Mouse (Mus musculus) lung, postnatal 0 days (tissue): ENCODE measurements around the gene Hes3. TPM values are rescaled to one million over a fixed set of nuclear protein-coding genes. Genes with fewer than 3 reads are reported as not detected.

Source experiments
- ATAC-seq: fragments of 200-750 bp; cut with Nextera tagmentation; 2 replicates; pipeline ENCODE4 v1.8.0; 2017; ENCODE audit warnings: moderate library complexity
- DNase-seq: peaks from one replicate; pipeline ENCODE4 v3.0.0-alpha.2; 2016; ENCODE audit warnings: low spot score
- H3K27ac ChIP-seq: fragments of 300-500 bp; sonication (generic); 2 replicates; pipeline ENCODE4 v1.5.1; 2014; ENCODE audit warnings: antibody characterized with exemption, mild to moderate bottlenecking, low read length, mixed read lengths
- H3K27me3 ChIP-seq: fragments of 300-500 bp; sonication (generic); replicated peaks from 2 replicates; pipeline ENCODE4 v1.6.1; 2014; ENCODE audit warnings: low read length, mixed read lengths; ENCODE audit not compliant: insufficient read depth
- H3K36me3 ChIP-seq: fragments of 300-500 bp; sonication (generic); 2 replicates; pipeline ENCODE4 v1.6.1; 2014; ENCODE audit warnings: low read length, mixed read lengths; ENCODE audit not compliant: insufficient read depth
- H3K4me1 ChIP-seq: fragments of 300-500 bp; sonication (generic); 2 replicates; pipeline ENCODE4 v1.6.1; 2014; ENCODE audit warnings: antibody characterized with exemption, low read depth, low read length, mixed read lengths; ENCODE audit not compliant: insufficient read depth
- H3K4me2 ChIP-seq: fragments of 300-500 bp; sonication (generic); replicated peaks from 2 replicates; pipeline ENCODE4 v1.6.1; 2014; ENCODE audit warnings: low read depth, mild to moderate bottlenecking, low read length, moderate library complexity, mixed read lengths
- H3K4me3 ChIP-seq: fragments of 300-500 bp; sonication (generic); 2 replicates; pipeline ENCODE4 v1.5.1; 2014; ENCODE audit warnings: low read depth, low read length
- H3K9ac ChIP-seq: fragments of 300-500 bp; sonication (generic); replicated peaks from 2 replicates; pipeline ENCODE4 v1.6.1; 2014; ENCODE audit warnings: low read depth, mild to moderate bottlenecking
- H3K9me3 ChIP-seq: fragments of 300-500 bp; sonication (generic); 2 replicates; pipeline ENCODE4 v1.6.1; 2016; ENCODE audit warnings: low read length, mixed read lengths
- CTCF ChIP-seq: IDR thresholded peaks from 2 replicates; pipeline ENCODE4 v1.5.1; 2016; ENCODE audit warnings: antibody characterized with exemption, mild to moderate bottlenecking
- EP300 ChIP-seq: IDR thresholded peaks from 2 replicates; pipeline ENCODE4 v1.6.1; 2016; ENCODE audit warnings: antibody characterized with exemption, mild to moderate bottlenecking, control low read depth
- WGBS: fragments of 180-500 bp; shearing (Covaris S2); extraction: QIAGEN DNeasy Blood & Tissue Kit; methylation state at CpG from one replicate; pipeline ENCODE4 v1.1.7; 2014; 5-methylcytosine and 5-hydroxymethylcytosine counted together
- polyA plus RNA-seq: library from polyadenylated mRNA; unstranded; fragments of >200 nt; fragmentation: Nextera tagmentation; extraction: Ambion mirVana; gene quantifications from 2 replicates; pipeline ENCODE4 v1.2.1, GENCODE M21; 2015

The Hes3 gene
- polyA plus RNA-seq, 1 experiment from 2014 or later = not detected

DNA sequence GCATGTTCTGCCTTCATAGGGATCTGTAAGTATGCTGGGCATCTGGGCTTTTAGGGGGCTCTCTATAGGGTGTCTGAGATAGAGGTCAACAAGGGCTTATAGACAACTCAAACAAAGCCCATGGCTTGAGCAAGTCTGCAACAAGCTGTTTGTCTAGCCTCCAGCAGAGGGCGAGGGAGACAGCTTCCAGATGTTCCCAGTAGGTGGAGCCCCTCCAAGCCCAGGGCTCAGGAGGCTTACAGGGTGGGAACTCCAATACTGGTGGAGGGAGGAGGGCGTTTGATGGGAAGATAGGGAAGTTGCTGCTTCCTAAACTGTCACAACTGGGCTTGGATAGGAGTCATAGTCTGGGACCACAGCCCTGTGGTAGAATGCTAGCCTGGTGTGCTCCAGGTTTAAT, 41.5 kb upstream of the Hes3 start:
- DNase-seq = peak; percentile 82
- Histone ChIP-seq H3K4me2 (no peak overlapping the region), H3K27me3 (0 out of 2 replicates have a peak, but pooled peaks cover 6% of the 10 kb centered on the region), H3K4me1 (no peaks in the 10 kb centered on the region), H3K36me3 (peaks cover 11% of the 10 kb centered on the region), H3K9me3 (no peaks in the 10 kb centered on the region), H3K4me3 (no peak overlapping the region), H3K9ac (no peak overlapping the region), H3K27ac (no peak overlapping the region)
- no peak for TF ChIP-seq EP300
- peak; percentile 98 for TF ChIP-seq CTCF
- ATAC-seq = peak; percentile 74
- 19% methylated on average over 2 of the region's 2 CpGs for WGBS

DNA sequence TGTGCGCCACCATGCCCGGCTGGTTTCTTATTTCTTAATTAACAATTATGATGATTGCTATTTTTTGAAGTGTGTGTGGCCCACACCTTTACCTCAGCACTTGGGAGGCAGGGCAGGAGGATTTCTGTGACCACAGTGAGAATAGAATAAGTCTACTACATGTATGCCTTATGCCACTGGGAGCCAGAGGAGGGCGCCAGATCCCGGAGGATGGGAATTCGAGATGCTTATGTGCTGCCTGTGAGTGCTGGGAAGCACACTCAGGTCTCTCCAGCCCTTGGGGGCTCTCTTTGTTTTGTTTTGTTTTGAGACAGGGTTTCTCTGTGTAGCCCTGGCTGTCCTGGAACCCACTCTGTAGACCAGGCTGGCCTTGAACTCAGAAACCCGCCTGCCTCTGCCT, 37.2 kb upstream of the Hes3 start:
- TF ChIP-seq EP300 (no peak), CTCF (peak; percentile 63)
- no peak overlapping the region for H3K27ac ChIP-seq
- DNase-seq (no peak), ATAC-seq (no peak)
- no peak overlapping the region for H3K4me2 ChIP-seq
- peaks cover 7% of the 10 kb centered on the region for H3K4me1 ChIP-seq
- H3K9me3 ChIP-seq = no peaks in the 10 kb centered on the region
- 68% methylated on average over 6 of the region's 6 CpGs for WGBS
- no peaks in the 10 kb centered on the region for H3K27me3 ChIP-seq
- no peak overlapping the region for H3K9ac ChIP-seq
- H3K36me3 ChIP-seq = peaks cover 11% of the 10 kb centered on the region
- H3K4me3 ChIP-seq = no peak overlapping the region

DNA sequence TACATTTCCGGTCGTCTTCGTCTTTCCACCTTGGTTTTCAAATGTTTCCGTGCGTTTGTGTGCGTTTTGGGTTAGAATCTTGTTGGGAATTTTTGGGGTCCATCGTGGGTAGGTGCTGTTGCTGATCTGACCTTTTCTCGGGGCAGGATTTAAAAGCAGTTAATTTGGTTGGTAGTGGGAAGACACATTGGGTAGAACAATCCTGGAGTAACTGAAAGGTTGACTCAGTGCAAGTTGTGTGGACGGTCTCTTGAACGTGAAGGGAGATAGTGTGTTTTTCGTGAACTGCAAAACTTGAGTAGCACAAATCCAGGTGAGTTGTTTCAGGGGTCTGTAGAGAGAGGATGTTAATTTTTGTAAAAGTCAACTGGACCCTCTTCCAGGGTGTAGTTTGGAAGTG, 35.1 kb upstream of the Hes3 start:
- peak overlapping the region; percentile 87 for H3K4me3 ChIP-seq
- peak overlapping the region; percentile 73 for H3K4me2 ChIP-seq
- ATAC-seq = no peak
- no peaks in the 10 kb centered on the region for H3K27me3 ChIP-seq
- DNase-seq = no peak
- no peak for TF ChIP-seq CTCF
- no peak for TF ChIP-seq EP300
- no peak overlapping the region for H3K27ac ChIP-seq
- H3K9me3 ChIP-seq = no peaks in the 10 kb centered on the region
- 2% methylated on average over 11 of the region's 11 CpGs for WGBS
- peaks cover 11% of the 10 kb centered on the region for H3K36me3 ChIP-seq
- H3K4me1 ChIP-seq = peaks cover 7% of the 10 kb centered on the region
- peak overlapping the region; percentile 62 for H3K9ac ChIP-seq

DNA sequence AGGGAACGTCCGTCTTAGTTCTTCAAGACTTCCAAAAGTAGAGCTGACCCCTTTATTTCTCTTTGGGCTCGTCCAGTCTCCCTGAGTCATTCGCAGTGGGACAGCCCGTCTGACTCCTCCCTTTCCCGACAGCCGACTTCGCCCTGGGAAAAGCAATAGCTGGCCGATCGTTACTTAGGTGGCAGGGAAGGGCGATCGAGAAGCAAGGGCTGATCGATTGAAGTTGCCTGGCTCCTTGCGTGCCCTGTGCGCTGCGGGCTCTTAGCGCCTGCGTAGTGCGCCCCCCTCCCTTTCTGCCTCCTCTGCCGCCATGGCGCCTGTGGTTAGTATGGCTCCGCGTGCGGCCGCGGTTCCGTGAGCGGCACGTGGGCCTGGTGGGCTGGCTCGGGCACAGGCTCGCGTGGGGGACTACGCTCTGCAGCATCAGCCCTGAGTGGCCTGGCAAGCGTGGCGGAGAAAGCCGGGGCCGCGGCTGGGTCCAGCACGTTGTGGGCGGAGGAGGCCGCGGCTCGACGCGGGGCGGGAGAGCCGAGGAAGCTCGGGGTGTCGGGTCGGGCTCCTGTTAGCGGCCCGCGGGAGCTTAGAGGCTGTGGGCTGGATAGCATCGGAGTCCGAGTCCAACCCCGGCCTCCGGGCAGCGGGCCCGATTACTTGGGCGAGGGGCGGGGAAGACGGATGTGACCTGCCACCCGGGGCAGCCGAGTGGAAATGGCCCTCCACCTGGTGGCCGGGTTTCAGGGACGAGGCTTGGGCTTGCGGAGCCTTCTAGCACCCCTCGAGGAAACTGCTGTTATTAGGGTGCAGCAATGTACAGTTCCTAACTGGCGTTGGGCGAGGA, 34.3 kb upstream of the Hes3 start, which contains the start of gene Rpl22:
Gene Rpl22 (plus strand): TSS at position 169 of the 838 bp plus-strand sequence.
- TF ChIP-seq CTCF (peak; percentile 57), EP300 (peak; percentile 57)
- Histone ChIP-seq H3K27ac (peak within 1 kb of the TSS; percentile 8; the same call in 1 of the 2 replicates), H3K4me3 (peak within 1 kb of the TSS; percentile 87), H3K4me2 (peak within 1 kb of the TSS; percentile 73), H3K27me3 (no peaks in the 10 kb centered on the region), H3K4me1 (peaks cover 7% of the 10 kb centered on the region), H3K9me3 (no peaks in the 10 kb centered on the region), H3K36me3 (peaks cover 11% of the 10 kb centered on the region), H3K9ac (peak within 1 kb of the TSS; percentile 62)
- WGBS = under 1% methylated on average over 55 of the region's 70 CpGs
- ATAC-seq (peak; percentile 99), DNase-seq (peak; percentile 100)

DNA sequence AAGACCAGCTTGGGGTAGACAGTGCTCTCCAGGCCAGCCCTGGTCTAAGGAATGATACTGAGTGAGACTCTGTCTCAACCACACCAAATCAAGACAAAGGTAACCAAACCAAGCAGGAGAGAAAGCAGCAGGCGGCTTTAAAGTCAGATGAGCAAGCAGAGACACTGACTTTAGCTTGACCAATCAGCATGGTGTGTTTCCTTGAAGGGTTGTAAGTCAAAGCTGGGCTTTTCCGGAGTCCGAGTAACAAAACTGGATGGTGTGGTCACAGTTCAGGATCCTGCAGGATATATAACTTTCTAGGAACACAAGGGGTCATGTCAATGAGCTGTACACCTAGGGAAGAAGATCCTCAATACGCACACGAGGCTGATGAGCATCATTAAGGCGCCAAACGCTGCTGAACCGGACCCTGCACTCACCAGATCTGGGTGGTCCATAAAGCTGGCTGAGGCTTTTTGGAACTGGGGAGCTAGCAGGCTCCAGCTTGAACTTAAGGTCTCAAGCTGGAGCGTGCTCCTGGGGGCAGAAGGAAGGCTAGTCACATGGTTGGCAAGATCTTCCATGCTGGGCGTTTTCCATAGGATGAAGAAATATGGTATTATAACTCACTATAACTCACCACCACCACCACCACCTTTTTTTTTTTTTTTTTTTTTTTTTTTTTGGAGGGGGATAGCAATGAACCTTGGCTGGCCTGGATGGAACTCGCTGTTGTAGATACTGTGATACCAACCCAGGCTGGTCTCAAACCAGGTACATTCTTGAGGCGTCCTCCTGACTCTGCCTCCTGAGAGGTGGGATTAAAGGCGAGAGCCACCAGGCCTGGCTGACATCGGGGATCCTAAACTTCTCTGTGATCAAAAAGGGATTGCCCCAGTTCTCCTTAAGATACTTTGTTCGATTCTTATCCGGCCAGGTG, 33.4 kb upstream of the Hes3 start:
- DNase-seq (no peak), ATAC-seq (peak; percentile 12)
- Histone ChIP-seq H3K36me3 (peaks cover 8% of the 10 kb centered on the region; the same call in 1 of the 2 replicates), H3K4me2 (peak overlapping the region; percentile 37), H3K9ac (no peak overlapping the region), H3K27me3 (no peaks in the 10 kb centered on the region), H3K27ac (no peak overlapping the region), H3K9me3 (no peaks in the 10 kb centered on the region), H3K4me3 (peak overlapping the region; percentile 87), H3K4me1 (peaks cover 7% of the 10 kb centered on the region)
- TF ChIP-seq EP300 (no peak), CTCF (no peak)
- 49% methylated on average over 16 of the region's 16 CpGs for WGBS

DNA sequence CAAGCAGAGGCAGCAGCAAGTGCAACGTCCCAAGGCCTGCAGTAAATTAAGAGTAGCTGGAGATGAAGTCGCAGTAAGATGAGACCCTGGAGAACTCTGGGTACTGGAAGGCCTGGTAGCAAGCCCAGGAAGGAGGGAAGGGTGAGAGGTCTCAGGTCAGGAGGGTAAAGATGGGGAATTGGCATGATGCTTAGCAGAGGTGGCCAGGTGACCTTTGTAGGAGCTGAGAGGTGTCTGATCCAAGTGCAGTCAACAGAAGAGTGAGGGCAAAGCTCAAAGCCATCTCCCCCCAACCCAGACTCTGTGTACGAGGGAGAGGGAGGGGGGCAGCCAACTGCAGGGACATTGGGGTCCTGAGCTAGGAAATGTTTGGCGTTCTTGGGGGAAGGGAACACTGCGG, 30.0 kb upstream of the Hes3 start:
- 47% methylated on average over 5 of the region's 5 CpGs for WGBS
- H3K27me3 ChIP-seq = peaks cover 12% of the 10 kb centered on the region; the same call in 1 of the 2 replicates
- no peak for DNase-seq
- no peak for TF ChIP-seq EP300
- no peak for TF ChIP-seq CTCF
- H3K27ac ChIP-seq = no peak overlapping the region
- no peaks in the 10 kb centered on the region for H3K36me3 ChIP-seq
- H3K9ac ChIP-seq = no peak overlapping the region
- ATAC-seq = no peak
- peaks cover 7% of the 10 kb centered on the region; the same call in 1 of the 2 replicates for H3K4me1 ChIP-seq
- no peak overlapping the region for H3K4me3 ChIP-seq
- H3K4me2 ChIP-seq = no peak overlapping the region
- no peaks in the 10 kb centered on the region for H3K9me3 ChIP-seq
